Mouse (Mus musculus): Measurements from ENCODE around the gene Cpox. TPM values are rescaled to one million over a fixed set of nuclear protein-coding genes. Genes with fewer than 3 reads are reported as not detected.

Gene Cpox
- 10 to 100 TPM; 41.8 to 65.3 TPM for total RNA-seq (2023)

DNA sequence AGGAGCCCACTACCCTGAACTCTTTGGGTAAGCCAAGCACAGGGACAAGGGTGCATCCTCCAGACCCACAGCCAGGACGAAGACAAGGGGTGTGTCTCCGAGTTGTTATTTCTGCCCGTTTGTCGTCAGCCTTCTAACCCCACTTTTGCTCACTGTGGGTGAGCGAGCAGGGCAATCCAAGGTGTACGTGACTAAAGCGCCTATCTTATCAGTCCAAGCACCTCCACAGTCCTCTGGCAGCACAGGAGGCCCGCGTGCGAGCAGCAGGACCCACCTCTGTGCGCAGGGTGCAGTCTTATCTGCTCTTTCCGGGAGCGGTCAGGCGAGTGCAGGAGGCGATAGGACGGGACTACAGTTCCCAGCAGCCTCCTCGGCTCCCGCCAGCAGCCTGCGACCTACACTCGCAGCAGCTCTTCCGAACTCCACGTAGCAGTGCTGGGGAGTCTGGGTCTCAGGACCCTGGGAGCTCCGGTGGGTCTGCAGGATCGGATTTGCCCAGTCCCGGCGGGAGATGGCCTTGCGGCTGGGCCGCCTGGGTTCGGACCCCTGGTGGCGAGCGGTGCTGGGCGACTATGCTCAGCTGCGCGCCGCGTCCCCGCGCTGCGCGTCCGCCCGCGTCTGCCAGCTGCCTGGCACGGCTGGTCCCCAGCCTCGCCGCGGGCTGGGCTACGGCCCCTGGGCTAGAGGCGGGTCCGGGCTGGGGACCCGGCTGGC is at the start of gene Cpox:
Gene Cpox (plus strand): TSS at position 376 of the 714 bp plus-strand sequence.

DNA sequence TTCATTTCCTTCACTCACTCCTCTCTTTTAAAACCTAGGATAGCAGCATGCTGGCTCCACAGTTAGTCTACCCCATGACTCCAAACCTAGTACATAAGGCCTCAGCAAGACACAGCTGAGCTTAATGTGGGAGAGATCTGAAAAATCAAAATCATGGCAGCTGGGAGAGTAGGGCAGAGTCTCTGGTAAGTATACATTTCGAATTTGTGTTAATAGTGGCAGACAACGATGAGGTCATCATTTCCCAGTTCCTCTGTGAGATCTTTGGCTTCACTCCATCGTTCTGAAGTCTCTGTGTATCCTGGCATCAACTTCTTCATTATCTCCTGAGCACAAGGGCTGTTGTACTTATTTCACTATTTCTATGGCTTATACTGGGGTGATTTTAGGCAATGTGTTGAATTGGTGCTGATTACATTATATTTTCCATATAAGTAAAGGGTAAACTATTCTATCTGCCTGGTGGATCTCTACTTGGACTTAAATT is 31.4 kb upstream of the Cpox start, which contains the start of gene E330017A01Rik:
Gene E330017A01Rik (minus strand): TSS at position 51 of the 487 bp plus-strand sequence.

DNA sequence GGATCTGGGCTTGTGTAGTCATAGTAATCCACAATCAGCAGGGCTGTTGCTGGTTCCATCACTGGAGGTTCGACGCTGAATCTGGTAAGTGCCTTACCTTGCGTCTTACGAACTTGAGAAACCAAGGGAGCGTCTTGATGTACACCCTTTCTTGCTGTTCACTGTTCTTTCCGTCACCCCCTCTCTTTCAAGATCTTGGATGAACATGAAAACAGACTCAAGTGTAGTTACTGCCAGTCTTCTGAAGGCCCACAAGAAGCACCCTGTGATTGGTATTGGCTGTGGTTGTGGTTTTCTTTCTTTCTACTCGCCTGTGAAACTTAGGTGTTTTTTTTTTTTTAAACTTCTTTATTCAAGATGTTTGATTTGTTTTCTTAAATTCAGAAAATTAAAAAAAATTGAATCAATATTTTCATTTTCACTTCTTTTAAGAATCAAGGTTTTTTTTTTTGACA is 48.6 kb downstream of the Cpox start, which contains the start of gene Gpr15:
Gene Gpr15 (minus strand): TSS at position 405 of the 455 bp plus-strand sequence.

DNA sequence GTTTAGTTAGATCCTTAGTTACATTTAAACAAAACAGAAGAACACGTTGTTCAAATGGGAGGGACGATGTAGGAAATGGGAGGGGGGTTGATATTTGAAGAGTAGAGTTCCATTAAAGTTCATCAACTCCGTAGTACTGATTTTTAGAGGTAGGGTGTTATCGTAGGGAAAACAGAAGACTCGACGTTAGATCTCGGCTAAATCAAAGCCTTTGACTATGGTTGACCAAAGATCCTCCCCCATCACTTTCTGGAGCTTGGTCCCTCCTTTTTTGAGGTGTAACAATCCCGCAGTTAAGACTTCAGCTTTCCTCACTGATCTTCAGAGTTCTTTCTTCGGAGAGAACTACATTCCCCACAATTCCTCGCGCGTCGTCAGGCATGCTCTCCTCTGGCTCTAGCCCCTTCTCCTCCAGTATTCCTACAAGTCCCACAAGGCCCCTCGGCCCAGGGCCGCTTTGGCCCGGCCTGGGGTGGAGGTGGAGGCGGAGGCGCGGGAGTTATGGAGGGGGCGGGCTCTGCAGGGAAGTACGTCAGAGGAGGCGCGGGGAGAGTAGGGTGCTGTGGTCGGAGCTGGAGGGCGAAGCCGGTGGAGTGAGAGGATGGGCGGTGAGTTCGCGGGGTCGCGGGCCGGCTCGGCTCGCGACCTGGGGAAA is 57.5 kb downstream of the Cpox start, which contains the start of gene Cldnd1:
Gene Cldnd1 (plus strand): TSS at position 434 of the 655 bp plus-strand sequence.

DNA sequence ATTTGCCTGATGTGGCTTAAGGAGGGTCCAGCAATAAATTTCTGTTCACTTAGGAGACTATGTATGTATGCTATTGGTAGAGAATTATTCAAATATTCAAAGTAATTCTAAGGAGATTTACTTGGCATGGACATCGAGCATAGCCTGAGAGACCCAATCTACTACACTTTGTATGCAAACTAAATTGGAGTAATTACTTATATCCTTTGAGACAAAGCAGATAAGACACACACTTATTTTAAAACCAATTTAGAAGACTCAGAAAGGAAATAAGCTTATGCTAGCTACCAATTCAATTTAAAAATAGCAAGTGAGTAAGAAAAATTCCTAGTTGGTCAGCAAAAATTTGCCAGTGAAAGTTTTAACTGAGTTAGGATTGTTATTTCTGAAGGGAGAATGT is 93.0 kb downstream of the Cpox start, which contains the start of gene Olfr172:
Gene Olfr172 (minus strand): TSS at position 101 of the 400 bp plus-strand sequence.

Other genes with a start within 250 kb of the Cpox start
- gene St3gal6, start 146.0 kb upstream of the Cpox start, total RNA-seq (2023) = 100 to 1,000 TPM in 1 of 2 experiments, 10 to 100 TPM in 1; 93.9 to 104 TPM
- not detected for gene Gm813, start 53.3 kb upstream of the Cpox start, total RNA-seq (2023)
- not detected for gene E330017A01Rik, start 31.6 kb upstream of the Cpox start, total RNA-seq (2023)
- gene Gpr15, start 48.8 kb downstream of the Cpox start, total RNA-seq (2023) = 1 to 10 TPM in 1 of 2 experiments, under 1 TPM in 1; 0.55 to 1.3 TPM
- gene Cldnd1, start 57.6 kb downstream of the Cpox start, total RNA-seq (2023) = 10 to 100 TPM; 25.8 to 29.7 TPM
- gene Olfr172, start 92.9 kb downstream of the Cpox start, total RNA-seq (2023) = not detected
- gene Olfr173, start 130.0 kb downstream of the Cpox start, total RNA-seq (2023) = not detected
- not detected for gene Olfr175-ps1, start 156.5 kb downstream of the Cpox start, total RNA-seq (2023)
- gene Olfr177, start 204.5 kb downstream of the Cpox start, total RNA-seq (2023) = not detected
- not detected for gene Olfr178, start 221.8 kb downstream of the Cpox start, total RNA-seq (2023)